Mouse (Mus musculus): Measurements from ENCODE around the gene Tnfsf10. TPM values are rescaled to one million over a fixed set of nuclear protein-coding genes. Genes with fewer than 3 reads are reported as not detected.
A peak's percentile ranks its signal among the peaks of the same experiment; 100 is the strongest.

Tnfsf10 gene
- polyA plus RNA-seq, 1 experiment from 2014 or later, result not detected

- Histone ChIP-seq H3K9me3 (no peaks in the 10 kb centered on the region), H3K4me1 (no peaks in the 10 kb centered on the region), H3K36me3 (no peaks in the 10 kb centered on the region), H3K27ac (no peak overlapping the region), H3K4me3 (no peak overlapping the region), H3K27me3 (ENCODE audit: insufficient read depth, poor library complexity, severe bottlenecking) (no peaks in the 10 kb centered on the region)
- no peak for DNase-seq (ENCODE audit: low spot score)
- 82% methylated on average over 9 of the region's 9 CpGs for WGBS
Measured at GRCm38 (mm10) chr3:27351105-27351504, 34.3 kb downstream of the Tnfsf10 start.

GRCm38 (mm10) chr3:27359100-27359720, 42.4 kb downstream of the Tnfsf10 start:
- H3K4me1 ChIP-seq, result no peaks in the 10 kb centered on the region
- H3K9me3 ChIP-seq, result no peaks in the 10 kb centered on the region
- no peak for DNase-seq (ENCODE audit: low spot score)
- no peak overlapping the region for H3K4me3 ChIP-seq
- 65% methylated on average over 2 of the region's 2 CpGs for WGBS
- no peaks in the 10 kb centered on the region for H3K27me3 ChIP-seq (ENCODE audit: insufficient read depth, poor library complexity, severe bottlenecking)
- no peaks in the 10 kb centered on the region for H3K36me3 ChIP-seq
- no peak overlapping the region for H3K27ac ChIP-seq

GRCm38 (mm10) chr3:27370125-27370524, 53.3 kb downstream of the Tnfsf10 start:
- H3K4me1 ChIP-seq, result peaks cover 14% of the 10 kb centered on the region
- no peak overlapping the region for H3K4me3 ChIP-seq
- DNase-seq (ENCODE audit: low spot score), result peak; percentile 85
- no peaks in the 10 kb centered on the region for H3K9me3 ChIP-seq
- H3K27ac ChIP-seq, result no peak overlapping the region
- peaks cover 58% of the 10 kb centered on the region for H3K27me3 ChIP-seq (ENCODE audit: insufficient read depth, poor library complexity, severe bottlenecking)
- no peaks in the 10 kb centered on the region for H3K36me3 ChIP-seq
- 5% methylated on average over 10 of the region's 10 CpGs for WGBS

- H3K27me3 ChIP-seq (ENCODE audit: insufficient read depth, poor library complexity, severe bottlenecking), result peaks cover 59% of the 10 kb centered on the region
- WGBS, result 6% methylated on average over 20 of the region's 20 CpGs
Measured at GRCm38 (mm10) chr3:27370582-27371275, 53.9 kb downstream of the Tnfsf10 start.

GRCm38 (mm10) chr3:27371276-27371621, 54.4 kb downstream of the Tnfsf10 start, which contains the start of gene Ghsr:
Ghsr (plus strand) TSS chr3:27371351.
- Histone ChIP-seq H3K36me3 (no peaks in the 10 kb centered on the region), H3K4me1 (peaks cover 14% of the 10 kb centered on the region), H3K27ac (no peak within 1 kb of the TSS), H3K4me3 (peak within 1 kb of the TSS; percentile 36), H3K27me3 (ENCODE audit: insufficient read depth, poor library complexity, severe bottlenecking) (peaks cover 59% of the 10 kb centered on the region), H3K9me3 (no peaks in the 10 kb centered on the region)
- DNase-seq (ENCODE audit: low spot score), result no peak
- WGBS, result 3% methylated on average over 19 of the region's 19 CpGs

More at GRCm38 (mm10) chr3:27370582-27371275, 53.9 kb downstream of the Tnfsf10 start:
- H3K4me1 ChIP-seq, result peaks cover 14% of the 10 kb centered on the region
- no peak overlapping the region for H3K4me3 ChIP-seq
- no peaks in the 10 kb centered on the region for H3K9me3 ChIP-seq
- no peak overlapping the region for H3K27ac ChIP-seq
- DNase-seq (ENCODE audit: low spot score), result no peak
- no peaks in the 10 kb centered on the region for H3K36me3 ChIP-seq

GRCm38 (mm10) chr3:27371725-27372650, 55.2 kb downstream of the Tnfsf10 start:
- 3% methylated on average over 77 of the region's 77 CpGs for WGBS
- Histone ChIP-seq H3K27me3 (ENCODE audit: insufficient read depth, poor library complexity, severe bottlenecking) (peaks cover 59% of the 10 kb centered on the region), H3K4me3 (peak overlapping the region; percentile 36), H3K4me1 (peaks cover 14% of the 10 kb centered on the region), H3K9me3 (no peaks in the 10 kb centered on the region), H3K36me3 (no peaks in the 10 kb centered on the region), H3K27ac (no peak overlapping the region)
- no peak for DNase-seq (ENCODE audit: low spot score)

- no peaks in the 10 kb centered on the region for H3K36me3 ChIP-seq
- no peak overlapping the region for H3K4me3 ChIP-seq
- H3K27me3 ChIP-seq (ENCODE audit: insufficient read depth, poor library complexity, severe bottlenecking), result peaks cover 59% of the 10 kb centered on the region
- peaks cover 14% of the 10 kb centered on the region for H3K4me1 ChIP-seq
- no peak for DNase-seq (ENCODE audit: low spot score)
- H3K9me3 ChIP-seq, result no peaks in the 10 kb centered on the region
- H3K27ac ChIP-seq, result no peak overlapping the region
- 59% methylated on average over 9 of the region's 9 CpGs for WGBS
Measured at GRCm38 (mm10) chr3:27374396-27374795, 57.6 kb downstream of the Tnfsf10 start.

GRCm38 (mm10) chr3:27377935-27378334, 61.1 kb downstream of the Tnfsf10 start:
- DNase-seq (ENCODE audit: low spot score), result no peak
- Histone ChIP-seq H3K27ac (no peak overlapping the region), H3K4me3 (no peak overlapping the region), H3K36me3 (no peaks in the 10 kb centered on the region), H3K27me3 (ENCODE audit: insufficient read depth, poor library complexity, severe bottlenecking) (peaks cover 23% of the 10 kb centered on the region), H3K4me1 (no peaks in the 10 kb centered on the region), H3K9me3 (no peaks in the 10 kb centered on the region)
- 64% methylated on average over 4 of the region's 4 CpGs for WGBS

- Histone ChIP-seq H3K4me1 (no peaks in the 10 kb centered on the region), H3K4me3 (no peak overlapping the region), H3K36me3 (no peaks in the 10 kb centered on the region), H3K27me3 (ENCODE audit: insufficient read depth, poor library complexity, severe bottlenecking) (no peaks in the 10 kb centered on the region), H3K9me3 (no peaks in the 10 kb centered on the region), H3K27ac (no peak overlapping the region)
- 67% methylated on average over 3 of the region's 3 CpGs for WGBS
- no peak for DNase-seq (ENCODE audit: low spot score)
Measured at GRCm38 (mm10) chr3:27384836-27385235, 68.0 kb downstream of the Tnfsf10 start.

GRCm38 (mm10) chr3:27389923-27390322, 73.1 kb downstream of the Tnfsf10 start:
- no peak overlapping the region for H3K4me3 ChIP-seq
- no peak for DNase-seq (ENCODE audit: low spot score)
- 44% methylated on average over 1 of the region's 1 CpGs for WGBS
- H3K9me3 ChIP-seq, result no peaks in the 10 kb centered on the region
- no peaks in the 10 kb centered on the region for H3K4me1 ChIP-seq
- no peaks in the 10 kb centered on the region for H3K27me3 ChIP-seq (ENCODE audit: insufficient read depth, poor library complexity, severe bottlenecking)
- H3K27ac ChIP-seq, result no peak overlapping the region
- H3K36me3 ChIP-seq, result no peaks in the 10 kb centered on the region

All from heart, embryonic 10.5 days (tissue).